Mouse (Mus musculus): ENCODE results near the gene Irgq. TPM values are rescaled to one million over a fixed set of nuclear protein-coding genes. Genes with fewer than 3 reads are reported as not detected.

Gene Irgq
- polyA plus RNA-seq, 1 experiment = 3.4 TPM

- 52% methylated on average over 3 of the region's 3 CpGs for WGBS
- H3K4me3 ChIP-seq (replicated peaks; ENCODE audit: control insufficient read depth, low read depth, low read length) = no peak overlapping the region
- H3K27ac ChIP-seq (ENCODE audit: control insufficient read depth, insufficient read depth, low read depth, low read length, poor library complexity) = no peak overlapping the region
- no peaks in the 10 kb centered on the region for H3K4me1 ChIP-seq (ENCODE audit: control insufficient read depth, insufficient read depth, low read length)
- TF ChIP-seq POLR2A (IDR thresholded peaks at IDR 0.05; ENCODE audit: borderline replicate concordance, control insufficient read depth, low read depth, low read length) (no peak), CTCF (IDR thresholded peaks at IDR 0.05; ENCODE audit: control insufficient read depth, insufficient read depth, low read length) (no peak)
Observed at GRCm38 (mm10) chr7:24487403-24487802, 43.1 kb upstream of the Irgq start.

- 86% methylated on average over 8 of the region's 8 CpGs for WGBS
- Histone ChIP-seq H3K4me1 (ENCODE audit: control insufficient read depth, insufficient read depth, low read length) (no peaks in the 10 kb centered on the region), H3K27ac (ENCODE audit: control insufficient read depth, insufficient read depth, low read depth, low read length, poor library complexity) (no peak overlapping the region), H3K4me3 (replicated peaks; ENCODE audit: control insufficient read depth, low read depth, low read length) (no peak overlapping the region)
- TF ChIP-seq CTCF (IDR thresholded peaks at IDR 0.05; ENCODE audit: control insufficient read depth, insufficient read depth, low read length) (no peak), POLR2A (IDR thresholded peaks at IDR 0.05; ENCODE audit: borderline replicate concordance, control insufficient read depth, low read depth, low read length) (no peak)
Observed at GRCm38 (mm10) chr7:24488303-24488702, 42.2 kb upstream of the Irgq start.

DNA sequence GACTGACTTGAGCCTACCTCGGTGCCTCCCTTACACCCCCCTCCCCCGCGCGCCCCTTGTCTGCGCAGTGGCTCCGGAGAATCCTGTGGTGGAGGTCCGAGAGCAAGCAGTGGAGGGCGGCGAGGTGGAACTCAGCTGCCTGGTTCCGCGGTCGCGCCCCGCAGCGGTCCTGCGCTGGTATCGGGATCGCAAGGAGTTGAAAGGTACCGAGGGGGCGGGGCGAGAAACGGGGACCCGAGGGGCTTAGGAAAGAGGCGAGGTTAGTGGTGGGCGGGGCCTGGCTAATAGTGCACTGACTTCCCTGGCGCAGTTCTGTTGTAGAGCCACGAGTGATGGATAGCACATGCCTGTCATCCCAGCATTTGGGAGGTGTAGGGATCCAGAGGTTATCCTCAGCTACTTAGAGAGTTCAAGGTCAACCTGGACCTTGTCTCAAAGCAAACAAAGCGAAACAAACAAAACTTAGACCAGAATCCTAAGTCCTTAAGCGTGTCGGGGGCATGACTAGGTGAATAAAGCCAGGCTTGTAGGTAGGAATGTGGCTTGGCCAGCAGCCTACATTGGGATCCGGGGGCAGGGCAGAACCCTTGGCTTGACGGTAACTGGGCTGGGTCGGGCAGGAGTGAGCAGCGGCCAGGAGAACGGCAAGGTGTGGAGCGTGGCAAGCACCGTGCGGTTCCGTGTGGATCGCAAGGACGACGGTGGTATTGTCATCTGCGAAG lies 30.5 kb upstream of the Irgq start:
- Histone ChIP-seq H3K4me3 (replicated peaks; ENCODE audit: control insufficient read depth, low read depth, low read length) (no peak overlapping the region), H3K4me1 (ENCODE audit: control insufficient read depth, insufficient read depth, low read length) (no peaks in the 10 kb centered on the region), H3K27ac (ENCODE audit: control insufficient read depth, insufficient read depth, low read depth, low read length, poor library complexity) (no peak overlapping the region)
- 13% methylated on average over 43 of the region's 43 CpGs for WGBS
- TF ChIP-seq CTCF (IDR thresholded peaks at IDR 0.05; ENCODE audit: control insufficient read depth, insufficient read depth, low read length) = no peak
- no peak for TF ChIP-seq POLR2A (IDR thresholded peaks at IDR 0.05; ENCODE audit: borderline replicate concordance, control insufficient read depth, low read depth, low read length)

- 26% methylated on average over 7 of the region's 7 CpGs for WGBS
- H3K4me1 ChIP-seq (ENCODE audit: control insufficient read depth, insufficient read depth, low read length) = no peaks in the 10 kb centered on the region
- no peak overlapping the region for H3K27ac ChIP-seq (ENCODE audit: control insufficient read depth, insufficient read depth, low read depth, low read length, poor library complexity)
- TF ChIP-seq POLR2A (IDR thresholded peaks at IDR 0.05; ENCODE audit: borderline replicate concordance, control insufficient read depth, low read depth, low read length) (no peak), CTCF (IDR thresholded peaks at IDR 0.05; ENCODE audit: control insufficient read depth, insufficient read depth, low read length) (peak; percentile 46)
- H3K4me3 ChIP-seq (replicated peaks; ENCODE audit: control insufficient read depth, low read depth, low read length) = no peak overlapping the region
Observed at GRCm38 (mm10) chr7:24500929-24501328, 29.6 kb upstream of the Irgq start.

- H3K4me1 ChIP-seq (ENCODE audit: control insufficient read depth, insufficient read depth, low read length) = no peaks in the 10 kb centered on the region
Observed at GRCm38 (mm10) chr7:24501492-24501891, 29.0 kb upstream of the Irgq start.

GRCm38 (mm10) chr7:24504004-24504403 lies 26.5 kb upstream of the Irgq start:
- TF ChIP-seq POLR2A (IDR thresholded peaks at IDR 0.05; ENCODE audit: borderline replicate concordance, control insufficient read depth, low read depth, low read length) (no peak), CTCF (IDR thresholded peaks at IDR 0.05; ENCODE audit: control insufficient read depth, insufficient read depth, low read length) (no peak)
- Histone ChIP-seq H3K4me3 (replicated peaks; ENCODE audit: control insufficient read depth, low read depth, low read length) (no peak overlapping the region), H3K27ac (ENCODE audit: control insufficient read depth, insufficient read depth, low read depth, low read length, poor library complexity) (no peak overlapping the region), H3K4me1 (ENCODE audit: control insufficient read depth, insufficient read depth, low read length) (no peaks in the 10 kb centered on the region)
- WGBS = 13% methylated on average over 10 of the region's 10 CpGs

More at GRCm38 (mm10) chr7:24501492-24501891, 29.0 kb upstream of the Irgq start:
- 48% methylated on average over 21 of the region's 21 CpGs for WGBS
- Histone ChIP-seq H3K4me3 (replicated peaks; ENCODE audit: control insufficient read depth, low read depth, low read length) (no peak overlapping the region), H3K27ac (ENCODE audit: control insufficient read depth, insufficient read depth, low read depth, low read length, poor library complexity) (no peak overlapping the region)
- TF ChIP-seq CTCF (IDR thresholded peaks at IDR 0.05; ENCODE audit: control insufficient read depth, insufficient read depth, low read length) (peak; percentile 57; the same call in 1 of the 2 replicates), POLR2A (IDR thresholded peaks at IDR 0.05; ENCODE audit: borderline replicate concordance, control insufficient read depth, low read depth, low read length) (no peak)

DNA sequence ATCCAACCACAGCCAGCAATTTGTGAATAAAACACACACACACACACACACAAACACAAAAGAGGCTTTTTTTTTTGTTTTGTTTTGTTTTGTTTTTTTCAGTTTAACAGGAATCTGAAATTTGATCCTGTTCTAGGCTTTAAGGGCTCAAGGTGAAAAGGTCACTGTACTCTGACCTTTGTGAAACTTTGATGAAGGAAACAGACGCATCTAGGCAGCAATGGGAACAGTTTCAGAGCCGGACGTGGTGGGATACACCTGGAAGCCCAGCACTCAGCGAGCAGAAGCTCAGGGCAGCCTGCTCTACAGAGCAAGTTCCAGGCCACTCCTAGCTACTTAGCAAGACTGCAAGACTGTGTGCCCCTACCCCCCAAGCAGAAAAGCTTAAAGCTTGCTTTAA lies 25.6 kb upstream of the Irgq start:
- Histone ChIP-seq H3K27ac (ENCODE audit: control insufficient read depth, insufficient read depth, low read depth, low read length, poor library complexity) (no peak overlapping the region), H3K4me3 (replicated peaks; ENCODE audit: control insufficient read depth, low read depth, low read length) (no peak overlapping the region), H3K4me1 (ENCODE audit: control insufficient read depth, insufficient read depth, low read length) (no peaks in the 10 kb centered on the region)
- TF ChIP-seq CTCF (IDR thresholded peaks at IDR 0.05; ENCODE audit: control insufficient read depth, insufficient read depth, low read length) (no peak), POLR2A (IDR thresholded peaks at IDR 0.05; ENCODE audit: borderline replicate concordance, control insufficient read depth, low read depth, low read length) (no peak)
- 44% methylated on average over 4 of the region's 4 CpGs for WGBS

DNA sequence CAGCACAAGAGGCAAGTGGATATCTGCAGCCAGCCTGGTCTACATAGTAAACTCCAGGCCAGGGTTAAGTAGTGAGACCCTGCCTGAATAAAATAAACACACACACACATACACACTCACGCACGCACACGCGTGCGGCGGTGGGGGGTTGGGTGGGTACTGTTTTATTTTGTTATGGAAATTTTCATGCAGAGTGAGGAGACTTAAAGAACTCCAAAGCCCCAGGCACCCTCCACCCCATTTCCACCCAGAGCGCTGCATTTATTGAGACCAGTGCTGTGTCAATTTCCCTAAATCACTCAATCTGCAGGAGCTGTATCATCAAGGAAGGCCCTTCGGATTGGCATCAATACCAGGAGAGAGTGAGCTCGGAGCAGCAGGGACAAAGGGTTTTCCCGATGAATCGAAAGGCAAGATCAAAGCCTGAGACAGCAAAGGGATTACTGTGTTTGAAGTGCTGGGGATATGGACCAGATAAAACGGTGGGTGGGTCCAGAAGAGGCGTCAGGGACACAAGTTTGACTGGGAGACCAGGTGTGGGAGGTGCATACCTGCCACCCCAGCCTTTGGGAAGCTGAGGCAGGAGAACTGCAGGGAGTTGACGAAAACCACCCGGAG lies 24.9 kb upstream of the Irgq start:
- 80% methylated on average over 15 of the region's 15 CpGs for WGBS
- Histone ChIP-seq H3K4me3 (replicated peaks; ENCODE audit: control insufficient read depth, low read depth, low read length) (no peak overlapping the region), H3K27ac (ENCODE audit: control insufficient read depth, insufficient read depth, low read depth, low read length, poor library complexity) (no peak overlapping the region), H3K4me1 (ENCODE audit: control insufficient read depth, insufficient read depth, low read length) (no peaks in the 10 kb centered on the region)
- TF ChIP-seq CTCF (IDR thresholded peaks at IDR 0.05; ENCODE audit: control insufficient read depth, insufficient read depth, low read length) (no peak), POLR2A (IDR thresholded peaks at IDR 0.05; ENCODE audit: borderline replicate concordance, control insufficient read depth, low read depth, low read length) (no peak)
